Mouse (Mus musculus) granulocyte monocyte progenitor cell, adult 5-6 weeks (primary cell): ENCODE results near the gene Psmd13. TPM values are rescaled to one million over a fixed set of nuclear protein-coding genes. Genes with fewer than 3 reads are reported as not detected.
A peak's percentile ranks its signal among the peaks of the same experiment; 100 is the strongest.

ENCODE experiments used
- ATAC-seq: replicated peaks from 2 replicates; pipeline ENCODE4 v1.8.0; 2016; ENCODE audit warnings: mild to moderate bottlenecking, moderate TSS enrichment, inconsistent platforms; ENCODE audit not compliant: poor library complexity, severe bottlenecking
- total RNA-seq, 2 experiments: library from RNA; stranded (forward) in 1 of 2; stranded (reverse) in 1 of 2; fragments of 200-712, 200-1000 nt in 1 of 2; fragments of >200 nt in 1 of 2; fragmentation: Nextera tagmentation in 1 of 2; gene quantifications; 2 replicates each; pipeline ENCODE4 v1.2.3; 2014 to 2017

Psmd13 gene
- total RNA-seq (2014; fragmentation: Nextera tagmentation) (111 and 117 TPM in 2 replicates), total RNA-seq (2017) (229 and 237 TPM in 2 replicates)

DNA sequence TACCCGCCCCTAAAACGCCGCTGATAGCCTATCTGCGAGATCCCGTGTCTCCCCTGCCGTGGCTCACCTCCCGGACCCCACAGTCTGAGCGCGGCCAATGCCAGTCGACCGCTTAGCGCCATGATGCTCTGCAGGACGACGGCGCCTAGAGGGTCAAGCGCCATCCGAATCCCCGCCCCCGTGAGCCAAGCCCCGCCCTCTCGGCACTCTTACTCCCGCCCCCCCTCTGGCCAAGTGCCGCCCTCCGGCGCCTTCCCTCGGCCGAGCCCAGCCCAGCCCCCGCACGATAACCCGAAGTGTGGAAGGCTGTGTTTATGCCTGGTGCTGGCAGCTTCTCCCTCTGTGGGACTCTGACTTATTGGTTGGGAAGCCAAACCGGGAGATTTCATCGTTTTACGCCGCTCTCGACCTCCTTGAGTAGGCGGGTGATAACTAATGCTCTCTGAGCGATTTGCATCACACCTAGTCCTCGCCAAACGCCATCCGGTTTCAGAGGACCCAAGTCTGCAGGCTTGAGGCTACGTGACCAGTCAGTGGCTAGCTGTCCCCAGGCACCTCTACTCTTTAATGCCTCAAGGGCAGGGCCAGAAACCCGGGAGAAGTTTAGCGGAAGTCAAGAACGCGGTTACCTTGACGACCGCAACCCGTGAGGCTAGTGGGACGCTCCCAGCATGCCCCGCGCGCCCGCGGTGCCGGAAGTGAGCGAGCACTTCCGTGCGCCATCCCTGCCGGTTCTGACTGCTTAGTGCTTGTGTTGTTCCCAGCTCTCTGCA lies at the start of gene Psmd13, which contains the start of gene Sirt3:
Gene Psmd13 (plus strand): TSS at position 273 of the 773 bp plus-strand sequence.
Gene Sirt3 (minus strand): TSS at position 614 of the 773 bp plus-strand sequence.
- peak; percentile 75 for ATAC-seq

DNA sequence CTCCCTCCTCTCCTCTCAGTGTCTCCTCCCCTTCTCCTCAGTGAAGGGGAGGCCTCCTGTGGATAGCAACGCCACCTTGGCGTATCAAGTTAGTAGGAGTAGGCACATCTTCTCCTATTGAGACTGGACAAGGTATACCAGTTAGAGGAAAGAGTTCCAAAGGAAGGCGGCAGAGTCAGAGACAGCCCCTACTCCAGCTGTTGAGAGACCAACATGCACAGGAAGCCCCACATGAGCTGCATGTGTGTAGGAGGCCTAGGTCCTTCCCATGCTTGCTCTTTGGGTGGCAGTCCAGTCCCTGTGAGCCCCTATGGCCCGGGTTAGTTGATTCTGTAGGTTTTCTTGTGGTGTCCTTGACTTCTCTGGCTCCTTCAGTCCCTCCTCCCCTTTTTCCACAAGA lies 48.4 kb upstream of the Psmd13 start:
- no peak for ATAC-seq

DNA sequence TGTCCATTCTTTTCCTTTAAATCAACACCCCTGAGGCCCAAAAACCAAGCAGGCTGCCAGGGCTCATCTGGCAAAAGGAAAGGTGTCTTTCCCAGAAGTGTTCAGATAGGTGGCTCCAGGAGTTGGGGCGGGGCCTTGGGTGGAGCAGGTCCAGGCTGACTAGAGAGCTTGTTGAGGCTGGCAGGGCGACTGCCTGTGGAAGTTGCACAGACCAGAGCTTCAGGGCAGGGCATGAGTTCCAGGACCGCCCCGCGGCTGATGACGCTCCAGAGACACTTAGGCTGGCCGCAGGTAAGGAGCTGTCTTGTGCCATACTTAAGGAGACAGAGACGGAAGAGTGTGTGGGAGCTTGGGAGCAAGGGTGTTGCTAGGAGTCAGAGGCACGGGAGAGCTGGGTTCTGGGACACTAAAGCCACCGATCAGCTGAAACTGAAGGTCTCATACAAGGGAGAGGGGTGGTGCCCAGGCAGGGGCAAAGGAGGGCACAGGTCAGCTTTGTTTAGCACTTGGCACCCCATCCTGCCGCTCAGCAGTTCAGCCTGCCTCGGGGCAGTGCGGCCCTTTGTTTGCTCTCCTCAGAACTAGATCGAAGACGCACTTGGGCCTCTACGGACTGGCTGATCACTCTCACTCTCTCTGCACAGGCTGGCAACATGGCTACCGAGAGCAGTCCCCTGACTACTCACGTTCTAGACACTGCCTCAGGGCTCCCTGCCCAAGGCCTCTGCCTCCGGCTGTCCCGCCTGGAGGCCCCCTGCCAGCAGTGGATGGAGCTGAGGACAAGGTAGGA lies 46.6 kb upstream of the Psmd13 start, which contains the start of gene Urah:
Gene Urah (plus strand): TSS at position 51 of the 790 bp plus-strand sequence.
- no peak for ATAC-seq

DNA sequence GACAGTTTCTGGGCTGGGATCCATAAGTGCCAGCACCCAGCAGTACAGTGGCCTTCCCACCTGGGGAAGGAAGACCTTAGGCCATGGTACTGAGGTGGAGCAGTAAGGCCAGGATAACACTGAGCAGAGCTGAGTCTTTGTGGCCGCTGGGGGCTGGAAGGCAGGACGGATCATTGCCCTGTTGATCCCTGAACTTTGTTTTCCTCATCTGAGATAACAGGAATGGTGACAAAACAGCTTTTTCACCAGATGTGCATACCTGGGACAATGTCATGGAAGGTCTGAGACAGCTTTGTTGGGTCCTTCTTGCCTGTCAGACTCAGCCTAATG lies 46.0 kb upstream of the Psmd13 start:
- no peak for ATAC-seq

DNA sequence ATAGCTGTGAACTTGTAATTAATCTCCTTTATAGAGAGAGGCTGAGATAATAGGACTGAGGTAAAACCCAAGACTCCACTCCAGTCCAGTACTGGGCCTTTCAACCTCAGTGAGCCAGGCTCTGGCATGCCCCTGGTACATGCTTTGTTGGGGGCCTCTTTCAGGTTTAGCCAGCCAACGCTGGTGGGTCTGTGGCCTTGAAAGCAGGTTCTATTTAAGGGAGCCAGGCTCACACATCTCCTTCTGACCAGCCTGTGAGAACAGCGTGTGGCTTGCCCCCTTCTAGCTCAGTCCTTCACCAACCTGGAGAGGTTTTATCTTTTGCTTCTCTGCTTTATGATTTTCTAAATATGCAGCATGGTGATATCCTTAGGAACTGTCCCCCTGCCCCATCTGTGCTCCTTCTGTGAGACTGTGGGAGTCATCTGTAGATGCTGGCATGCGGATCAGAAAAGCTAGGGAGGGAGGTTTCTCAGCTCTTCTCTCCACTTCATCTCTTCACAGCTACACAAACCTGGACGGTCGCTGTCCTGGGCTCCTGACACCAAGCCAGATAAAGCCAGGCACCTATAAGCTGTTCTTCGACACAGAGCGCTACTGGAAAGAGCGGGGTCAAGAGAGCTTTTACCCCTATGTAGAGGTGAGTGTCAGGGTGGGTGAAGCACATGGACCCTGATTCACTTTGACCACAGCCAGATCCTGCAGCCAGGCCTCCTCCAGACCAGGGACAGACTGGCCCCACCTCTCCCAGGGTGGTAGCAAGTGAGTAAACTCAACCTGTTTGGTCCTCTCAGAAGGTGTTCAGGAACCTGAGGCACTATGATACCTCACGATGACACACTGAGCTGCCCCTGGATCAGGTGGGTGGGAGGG lies 45.3 kb upstream of the Psmd13 start:
- ATAC-seq = no peak

DNA sequence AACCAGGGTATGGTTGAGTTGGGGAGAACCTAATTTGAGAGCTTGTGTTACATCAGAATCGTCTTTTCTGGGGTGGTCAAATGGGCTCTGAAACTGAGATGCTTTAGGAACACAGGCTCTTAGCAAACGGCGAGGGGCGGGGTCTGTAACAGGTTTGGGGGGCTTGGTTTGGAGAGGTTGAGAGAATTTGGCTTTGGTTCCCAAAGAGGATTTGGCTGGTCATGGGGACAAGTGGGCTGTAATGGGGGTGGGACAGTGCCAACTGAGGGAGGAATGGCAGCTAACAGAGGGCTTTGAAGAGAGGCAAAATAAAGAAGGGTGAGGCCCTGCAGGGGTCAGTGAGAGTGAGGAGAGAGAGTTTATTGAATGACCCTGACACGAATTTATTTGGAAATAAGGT lies 42.2 kb upstream of the Psmd13 start:
- no peak for ATAC-seq

DNA sequence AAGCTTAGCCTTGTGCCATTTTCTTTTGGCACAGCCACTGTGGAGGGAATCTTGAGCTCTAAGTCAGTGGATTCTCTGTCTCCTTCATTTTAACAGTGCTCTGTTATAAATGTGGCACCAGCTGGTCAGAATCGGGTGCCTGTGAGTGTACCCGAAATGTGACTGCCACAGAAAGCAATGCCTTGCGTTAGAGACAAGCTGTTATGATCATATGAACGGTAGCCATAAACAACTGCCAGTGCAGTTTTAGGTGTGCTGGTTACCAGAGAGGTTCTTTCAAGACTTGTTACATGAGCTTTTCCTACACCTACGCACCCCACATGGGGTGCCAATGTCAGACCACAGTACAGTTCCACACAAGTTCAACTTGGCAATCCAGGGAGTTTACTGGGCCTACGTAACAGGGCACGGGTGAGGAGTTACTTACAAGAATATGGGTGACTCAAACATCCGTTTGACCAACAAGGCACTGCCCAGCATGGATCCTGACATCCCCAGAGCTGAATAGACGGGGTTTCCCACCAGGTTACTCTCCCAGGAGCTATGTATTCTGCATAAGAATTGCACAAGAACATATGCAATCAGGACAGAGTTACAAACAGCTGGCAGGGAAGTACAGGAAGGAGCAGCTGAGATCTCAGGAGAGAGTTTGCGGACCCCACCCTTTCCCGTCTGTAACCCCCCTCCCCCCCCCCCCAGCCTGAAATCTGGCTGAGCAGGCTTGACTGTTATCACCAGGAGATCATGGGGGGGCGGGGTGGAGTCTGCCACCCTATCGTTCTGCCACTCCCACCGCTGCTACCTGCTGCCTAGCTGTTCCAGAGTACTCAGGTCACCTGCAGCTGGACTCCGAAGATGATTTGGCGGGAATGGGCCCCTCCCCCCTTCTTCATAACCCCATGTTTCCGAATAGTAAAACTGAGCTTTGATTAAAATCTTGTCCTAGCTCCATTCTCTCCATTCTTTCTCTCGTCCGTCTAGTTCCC lies 40.7 kb upstream of the Psmd13 start:
- no peak for ATAC-seq

DNA sequence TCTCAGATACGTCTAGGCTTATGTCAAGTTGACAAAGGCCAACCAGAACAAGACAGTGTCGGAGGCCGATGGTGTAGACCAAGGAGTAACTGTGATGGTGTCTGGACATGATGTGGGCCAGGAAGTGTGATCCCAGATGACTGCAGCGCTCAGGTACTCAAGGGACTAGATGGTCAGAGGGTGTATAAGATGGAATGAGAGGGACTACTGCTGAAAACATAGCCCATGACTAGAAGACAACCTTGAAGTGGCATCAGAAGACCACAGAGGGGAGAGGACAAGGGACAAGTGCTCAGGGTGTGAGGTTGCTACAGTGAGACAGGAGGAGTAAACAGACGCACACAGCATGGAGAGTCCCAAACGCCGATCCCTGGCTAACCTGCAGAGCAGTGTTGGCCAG lies 38.0 kb upstream of the Psmd13 start:
- ATAC-seq = no peak

DNA sequence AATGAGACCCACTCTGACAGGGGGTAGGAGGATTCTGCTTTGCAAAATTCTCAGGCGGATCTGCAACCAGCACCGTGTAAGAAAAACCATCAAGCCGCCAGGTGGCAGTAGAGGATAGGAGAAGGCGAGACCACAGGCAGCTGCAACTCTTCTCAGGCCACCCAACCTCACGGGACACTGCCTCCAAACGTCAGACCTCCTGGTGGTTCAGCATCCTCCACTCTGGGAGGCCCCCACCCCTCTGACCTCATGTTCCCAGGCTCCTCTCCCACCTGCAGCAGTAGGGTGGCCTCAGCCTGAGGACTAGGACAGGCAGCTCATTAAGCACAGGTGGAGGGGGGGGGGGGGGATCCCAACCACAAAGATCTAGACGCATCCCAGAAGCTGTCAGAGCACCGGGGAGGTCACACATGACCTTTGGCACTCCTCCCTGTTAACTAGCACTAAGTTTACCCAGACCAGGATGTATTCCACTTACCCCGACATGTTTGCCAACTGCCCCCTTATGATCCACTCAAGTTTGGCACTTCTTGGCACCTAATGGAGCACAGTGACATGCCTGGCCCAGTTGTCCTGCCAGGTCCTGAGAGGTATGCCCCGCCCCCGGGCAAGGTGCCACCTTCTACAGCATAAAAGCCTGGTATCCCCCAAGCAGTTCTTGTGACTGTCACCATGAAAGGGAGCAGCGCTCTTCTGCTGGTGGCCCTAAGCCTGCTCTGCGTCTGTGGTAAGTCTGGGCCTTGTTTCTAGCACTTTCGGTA lies 36.7 kb upstream of the Psmd13 start, which contains the start of gene Scgb1c1:
Gene Scgb1c1 (plus strand): TSS at position 643 of the 761 bp plus-strand sequence.
- ATAC-seq = peak; percentile 91

DNA sequence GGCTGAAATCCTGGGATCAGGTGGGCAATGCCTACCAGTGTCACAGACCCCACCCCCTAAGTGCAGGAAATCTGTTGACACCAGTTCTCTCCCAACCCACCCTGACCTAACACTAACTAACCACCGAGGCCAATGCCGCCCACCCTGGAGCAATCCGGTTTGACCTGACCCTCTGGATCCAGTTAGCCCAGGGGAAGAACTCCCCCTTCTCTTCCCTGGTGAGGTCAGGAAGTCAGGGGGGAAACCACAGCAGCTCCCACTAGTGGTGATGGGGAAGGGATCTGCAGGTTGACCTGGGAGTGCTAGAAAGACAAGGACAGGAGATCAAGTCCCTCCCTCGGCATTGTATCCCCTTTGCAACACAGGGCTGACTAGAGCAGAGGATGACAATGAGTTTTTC lies 36.1 kb upstream of the Psmd13 start:
- ATAC-seq = no peak

DNA sequence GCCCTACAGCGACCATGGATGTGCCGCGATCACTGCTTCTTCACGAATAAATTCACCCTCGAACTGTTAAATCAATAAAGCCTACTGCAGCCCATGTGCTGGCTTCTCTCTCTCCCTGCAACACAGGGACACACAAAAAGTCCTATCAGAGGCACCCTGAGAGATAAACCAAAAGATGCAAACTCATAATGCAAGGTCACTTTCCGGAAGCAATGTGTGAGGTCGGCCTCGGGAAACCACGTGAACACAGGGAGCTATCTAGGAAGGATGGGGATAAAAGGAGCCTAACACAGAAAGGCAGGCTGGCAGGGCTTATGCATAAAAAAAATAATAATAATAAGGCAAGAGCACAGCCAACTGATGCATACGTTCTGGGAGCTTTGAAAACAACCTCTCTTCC lies 35.1 kb upstream of the Psmd13 start:
- no peak for ATAC-seq

DNA sequence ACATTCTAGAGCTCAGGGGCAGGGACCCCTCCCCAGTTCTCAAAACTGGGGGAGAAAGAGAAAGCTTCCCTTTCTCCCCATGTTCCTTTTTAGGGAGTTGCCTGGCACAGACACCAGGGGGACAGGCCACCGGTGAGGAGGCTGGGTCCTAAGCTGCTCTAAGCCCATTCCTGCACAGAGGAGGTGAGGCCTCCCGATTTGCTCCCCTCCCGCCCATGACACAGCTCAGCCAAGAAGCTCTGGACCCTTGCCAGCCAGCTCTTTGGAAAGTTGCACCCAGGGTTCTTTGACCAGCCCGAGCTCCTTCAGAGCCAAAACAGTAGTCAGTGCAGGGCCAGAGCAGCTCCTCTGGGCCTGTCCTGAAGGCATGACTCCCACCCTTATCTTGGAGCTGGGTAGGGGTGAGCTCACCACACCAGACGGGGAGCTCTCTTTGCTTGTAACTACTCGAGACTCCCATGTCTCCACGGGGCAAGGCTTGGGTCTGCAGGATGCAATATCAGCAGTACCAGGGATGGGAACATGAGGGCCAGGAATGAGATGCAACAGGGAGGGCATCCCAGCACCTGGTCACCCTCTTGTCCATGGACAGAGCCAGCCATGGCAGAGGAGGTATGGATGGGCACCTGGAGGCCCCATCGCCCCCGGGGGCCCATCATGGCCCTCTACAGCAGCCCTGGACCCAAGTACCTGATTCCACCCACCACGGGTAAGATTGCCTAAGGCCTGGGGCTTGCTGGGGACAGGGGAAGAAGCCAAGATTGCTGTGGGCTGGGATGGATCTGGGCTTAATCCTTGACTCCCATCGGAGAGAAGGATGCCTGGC lies 33.8 kb upstream of the Psmd13 start, which contains the start of gene Odf3:
Gene Odf3 (plus strand): TSS at position 51 of the 826 bp plus-strand sequence.
- ATAC-seq = no peak

DNA sequence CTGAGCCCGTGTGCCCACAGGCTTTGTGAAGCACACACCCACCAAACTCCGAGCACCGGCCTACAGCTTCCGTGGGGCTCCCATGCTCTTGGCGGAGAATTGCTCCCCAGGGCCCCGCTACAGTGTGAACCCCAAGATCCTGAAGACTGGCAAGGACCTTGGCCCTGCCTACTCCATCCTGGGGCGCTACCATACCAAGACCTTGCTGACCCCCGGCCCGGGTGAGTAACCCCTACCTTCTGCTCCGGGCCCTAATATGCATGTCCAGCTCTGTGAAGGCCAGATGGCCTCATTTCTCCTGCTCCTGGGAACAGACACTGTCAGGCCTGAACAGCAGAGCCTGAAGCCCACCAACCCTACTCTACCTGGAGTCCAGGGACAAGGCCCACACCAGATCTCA lies 33.2 kb upstream of the Psmd13 start:
- no peak for ATAC-seq

DNA sequence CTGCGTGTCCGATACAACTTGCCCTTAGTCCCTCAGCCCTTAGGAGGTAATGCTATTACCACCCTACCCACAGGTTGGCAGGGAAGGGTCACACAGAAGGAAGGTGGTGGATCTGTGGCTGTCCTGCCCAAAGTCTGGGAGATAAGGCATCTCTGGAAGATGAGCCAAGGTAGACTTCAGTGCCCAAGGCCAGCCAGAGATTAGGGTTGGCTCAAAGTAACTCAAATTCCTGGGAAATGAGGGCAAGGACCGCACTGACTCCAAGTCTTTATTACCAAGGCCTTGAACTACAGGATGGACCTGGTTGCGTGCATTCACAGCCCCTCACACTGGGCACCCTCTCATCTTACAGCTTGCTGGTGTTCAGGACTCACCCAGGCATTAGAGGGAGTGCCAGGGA lies 29.9 kb upstream of the Psmd13 start:
- no peak for ATAC-seq

DNA sequence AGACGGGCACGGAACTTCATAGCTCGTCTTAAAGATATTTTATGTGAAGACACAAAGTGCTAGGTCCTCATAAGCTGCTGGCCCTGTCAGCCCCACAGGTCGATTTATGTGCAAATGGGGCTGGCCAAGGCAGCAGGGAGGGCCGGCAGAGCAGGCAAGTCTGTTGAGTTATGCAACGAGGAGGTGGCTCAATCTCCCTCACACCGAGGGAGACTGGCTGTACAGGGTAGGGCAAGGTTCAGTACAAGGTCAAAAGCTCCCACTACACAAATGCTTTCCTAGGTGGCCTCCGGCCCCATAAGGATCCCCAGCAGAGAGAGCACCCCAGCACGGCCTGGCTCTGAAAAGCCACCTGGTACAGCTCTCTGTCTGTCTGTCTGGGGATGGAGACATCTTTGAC lies 28.4 kb upstream of the Psmd13 start:
- no peak for ATAC-seq

DNA sequence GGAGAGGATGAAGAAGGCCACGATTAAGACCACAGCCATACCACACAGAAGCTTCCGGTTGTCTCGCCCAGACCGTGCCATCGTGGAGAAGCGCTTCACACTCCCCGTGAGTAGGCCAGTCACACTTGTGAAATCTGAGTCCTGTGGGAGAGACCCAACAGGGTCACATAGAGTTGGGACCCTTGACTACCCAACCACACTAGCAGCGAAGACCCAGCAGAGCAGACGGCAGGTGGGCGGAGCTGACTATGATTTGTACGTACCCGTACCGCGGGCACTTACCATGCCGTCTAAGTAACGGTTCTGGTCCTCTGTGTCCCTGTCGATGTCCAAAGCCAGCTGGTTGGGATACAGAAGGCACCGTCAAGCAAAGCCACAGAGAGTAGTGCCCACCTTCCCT lies 27.3 kb upstream of the Psmd13 start:
- no peak for ATAC-seq

DNA sequence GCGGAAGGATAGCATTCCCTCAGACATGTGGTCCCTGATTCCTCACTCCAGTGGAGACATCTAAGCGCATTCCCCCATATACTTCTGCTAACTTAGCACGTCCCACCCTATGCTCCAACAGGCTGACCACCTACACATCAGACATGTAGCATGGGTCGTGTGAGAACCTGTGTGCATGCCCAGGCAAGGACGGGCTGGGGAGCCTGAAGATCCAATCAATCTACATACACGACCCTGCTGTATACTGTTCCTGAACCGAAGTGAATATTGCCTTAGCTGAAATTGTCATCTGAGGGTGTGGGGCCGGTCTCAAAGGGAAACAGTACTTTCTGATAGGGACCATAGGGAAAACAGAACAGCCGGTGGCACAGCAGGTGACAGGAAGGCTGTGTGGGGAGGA lies 26.6 kb upstream of the Psmd13 start:
- no peak for ATAC-seq
